Mouse (Mus musculus): Measurements from ENCODE around the gene Gpi1.

GRCm38 (mm10) chr7:34276066-34276465 lies 45.9 kb upstream of the Gpi1 start:
- TF ChIP-seq CHD2 (IDR thresholded peaks at IDR 0.05; ENCODE audit: low read depth, low read length) (no peak), MAFK (IDR thresholded peaks at IDR 0.05; ENCODE audit: insufficient read depth, low read depth, low read length) (no peak), ZNF384 (IDR thresholded peaks at IDR 0.05; ENCODE audit: low read depth, low read length) (no peak), ZC3H11A (IDR thresholded peaks at IDR 0.05; ENCODE audit: borderline replicate concordance, low read depth, low read length) (no peak), HCFC1 (IDR thresholded peaks at IDR 0.05; ENCODE audit: borderline replicate concordance, insufficient read depth, low read length) (no peak)
